8 mouse cellular contexts compared by ENCODE assay signal in the genomic region with DNA sequence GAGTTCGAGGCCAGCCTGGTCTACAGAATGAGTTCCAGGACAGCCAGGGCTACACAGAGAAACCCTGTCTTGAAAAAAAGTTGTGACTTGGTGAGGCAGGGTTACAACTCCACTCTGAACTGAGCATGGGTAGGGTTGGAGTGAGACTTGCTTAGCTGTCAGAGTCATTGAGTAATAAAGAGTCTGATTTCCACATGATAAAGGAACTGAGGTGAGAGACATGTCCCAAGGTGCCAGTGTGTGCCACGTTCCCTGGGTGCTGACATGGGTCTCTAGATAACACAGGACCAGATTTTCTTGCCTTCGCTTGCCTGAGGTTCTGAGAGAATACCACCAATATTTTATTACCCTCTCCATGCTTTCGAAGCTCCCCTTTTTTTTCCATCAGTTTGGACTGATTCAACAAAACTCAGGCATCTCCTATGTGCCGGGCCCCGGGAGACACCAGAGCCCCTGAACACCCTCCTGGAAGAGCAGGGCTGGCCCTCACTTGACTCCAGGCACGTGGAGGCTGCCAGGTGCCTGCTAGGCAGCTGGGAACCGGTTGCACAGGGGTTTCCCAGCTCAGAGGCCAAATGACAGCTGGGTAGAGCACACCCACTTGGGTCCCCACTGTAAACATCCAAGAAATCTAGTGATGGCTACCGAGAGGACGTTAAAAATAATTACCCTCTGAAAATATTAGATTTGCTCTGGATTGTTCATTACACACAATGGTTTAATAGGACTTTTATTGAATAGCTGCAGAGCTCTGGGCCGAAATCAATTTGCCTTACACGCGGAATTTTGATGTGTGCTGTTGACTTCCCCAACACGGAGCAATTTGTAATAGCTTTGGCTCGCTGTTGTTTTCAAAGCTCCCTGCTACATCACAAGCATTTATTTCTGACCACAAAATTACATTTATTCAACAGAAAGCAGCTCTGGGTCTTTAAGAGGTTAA.
DNase-seq lines count a peak whose midpoint lies in the region; ATAC-seq and TF ChIP-seq lines count a peak whose summit lies in the region.

No protein-coding gene starts in this region.

- peak overlapping the region; percentile 67 for H3K27ac ChIP-seq in forebrain, embryonic 12.5 days
- H3K27ac ChIP-seq in forebrain, embryonic 10.5 days = no peak overlapping the region
- H3K27ac ChIP-seq in left cerebral cortex, adult 2 months = 0 out of 2 replicates have a peak overlapping the region, but pooled peaks have one; percentile 5
- H3K27ac ChIP-seq in hindbrain, embryonic 16.5 days (ENCODE audit: low read depth, low read length) = peak overlapping the region; percentile 69
- peak overlapping the region; percentile 18; the same call in 1 of the 2 replicates for H3K27ac ChIP-seq in midbrain, postnatal 0 days (ENCODE audit: low read depth, low read length)

- H3K9me3 ChIP-seq in forebrain, embryonic 12.5 days = no peaks in the 10 kb centered on the region
- H3K9me3 ChIP-seq in forebrain, embryonic 10.5 days = no peaks in the 10 kb centered on the region
- H3K9me3 ChIP-seq in hindbrain, embryonic 16.5 days (ENCODE audit: control insufficient read depth, low read length) = no peaks in the 10 kb centered on the region
- no peaks in the 10 kb centered on the region for H3K9me3 ChIP-seq in midbrain, postnatal 0 days (ENCODE audit: low read length)

- H3K4me2 ChIP-seq in forebrain, embryonic 12.5 days = peak overlapping the region; percentile 24; the same call in 1 of the 2 replicates
- peak overlapping the region; percentile 49 for H3K4me2 ChIP-seq in hindbrain, embryonic 16.5 days (ENCODE audit: low read length)
- H3K4me2 ChIP-seq in midbrain, postnatal 0 days (ENCODE audit: low read depth, low read length, poor library complexity, severe bottlenecking) = peak overlapping the region; percentile 16; the same call in 1 of the 2 replicates

- DNase-seq in forebrain, embryonic 10.5 days (ENCODE audit: extremely low spot score, low spot score) = no peak
- no peak for DNase-seq in left cerebral cortex, adult 2 months (ENCODE audit: extremely low spot score in 1 of 2, low spot score in 2 of 2)
- DNase-seq in left cerebral cortex, postnatal 4 days = no peak
- DNase-seq in midbrain, postnatal 0 days (ENCODE audit: low spot score) = no peak
- DNase-seq in adrenal gland, adult 2 months = no peak
- DNase-seq in embryo, embryonic 10.5 days (ENCODE audit: low spot score) = no peak

- intact Hi-C loops in left cerebral cortex, adult 2 months (cut with DNase I) = no loop called here
- intact Hi-C loops in left cerebral cortex, postnatal 4 days (cut with DNase I) = no loop called here

- H3K27me3 ChIP-seq in forebrain, embryonic 12.5 days = no peaks in the 10 kb centered on the region
- no peaks in the 10 kb centered on the region for H3K27me3 ChIP-seq in forebrain, embryonic 10.5 days (ENCODE audit: poor library complexity, severe bottlenecking)
- no peaks in the 10 kb centered on the region for H3K27me3 ChIP-seq in hindbrain, embryonic 16.5 days (replicated peaks; ENCODE audit: control insufficient read depth, insufficient read depth, low read length)
- H3K27me3 ChIP-seq in midbrain, postnatal 0 days (ENCODE audit: insufficient read depth, low read length) = no peaks in the 10 kb centered on the region

- peaks cover 24% of the 10 kb centered on the region for H3K36me3 ChIP-seq in forebrain, embryonic 12.5 days (replicated peaks)
- peaks cover 51% of the 10 kb centered on the region for H3K36me3 ChIP-seq in forebrain, embryonic 10.5 days (replicated peaks)
- H3K36me3 ChIP-seq in hindbrain, embryonic 16.5 days (ENCODE audit: control insufficient read depth, insufficient read depth, low read length) = no peaks in the 10 kb centered on the region
- H3K36me3 ChIP-seq in midbrain, postnatal 0 days (ENCODE audit: insufficient read depth, low read length) = peaks cover 4% of the 10 kb centered on the region; the same call in 1 of the 2 replicates

- 80% methylated on average over 15 of the region's 15 CpGs for WGBS in forebrain, embryonic 12.5 days
- 91% methylated on average over 15 of the region's 15 CpGs for WGBS in forebrain, embryonic 10.5 days
- WGBS in hindbrain, embryonic 16.5 days = 47% methylated on average over 15 of the region's 15 CpGs
- 70% methylated on average over 15 of the region's 15 CpGs for WGBS in midbrain, postnatal 0 days

- H3K9ac ChIP-seq in forebrain, embryonic 12.5 days = no peak overlapping the region
- no peak overlapping the region for H3K9ac ChIP-seq in hindbrain, embryonic 16.5 days (ENCODE audit: low read depth, low read length)
- no peak overlapping the region for H3K9ac ChIP-seq in midbrain, postnatal 0 days (replicated peaks; ENCODE audit: low read length, poor library complexity, severe bottlenecking)

- no peak for TF ChIP-seq CTCF in left cerebral cortex, adult 2 months (IDR thresholded peaks at IDR 0.05)
- TF ChIP-seq CTCF in midbrain, postnatal 0 days (IDR thresholded peaks at IDR 0.05) = no peak

- ATAC-seq in forebrain, embryonic 12.5 days (ENCODE audit: low FRiP score) = no peak
- peak; percentile 67 for ATAC-seq in hindbrain, embryonic 16.5 days
- no peak for ATAC-seq in midbrain, postnatal 0 days (ENCODE audit: low FRiP score)

- H3K4me1 ChIP-seq in forebrain, embryonic 12.5 days = peaks cover 10% of the 10 kb centered on the region; the same call in 1 of the 2 replicates
- H3K4me1 ChIP-seq in forebrain, embryonic 10.5 days = peaks cover 15% of the 10 kb centered on the region
- H3K4me1 ChIP-seq in hindbrain, embryonic 16.5 days (ENCODE audit: control insufficient read depth, insufficient read depth, low read depth, low read length) = peaks cover 13% of the 10 kb centered on the region
- no peaks in the 10 kb centered on the region for H3K4me1 ChIP-seq in midbrain, postnatal 0 days (ENCODE audit: insufficient read depth, low read length)

- no peak overlapping the region for H3K4me3 ChIP-seq in forebrain, embryonic 12.5 days (replicated peaks)
- no peak overlapping the region for H3K4me3 ChIP-seq in forebrain, embryonic 10.5 days
- H3K4me3 ChIP-seq in left cerebral cortex, adult 2 months = peak overlapping the region; percentile 7; the same call in 1 of the 2 replicates
- no peak overlapping the region for H3K4me3 ChIP-seq in hindbrain, embryonic 16.5 days (ENCODE audit: low read length)
- no peak overlapping the region for H3K4me3 ChIP-seq in midbrain, postnatal 0 days (ENCODE audit: low read depth, low read length)
